Mouse (Mus musculus) hindlimb bud, embryonic 11.5 days (tissue): ENCODE results near the gene Chst11.

ENCODE experiments used
- DNase-seq: peaks from one replicate; pipeline ENCODE4 v3.0.0-alpha.2; 2012; ENCODE audit warnings: low read depth, low spot score; ENCODE audit errors: extremely low spot score

The Chst11 gene

GRCm38 (mm10) chr10:82984950-82985699 is at the start of gene Chst11:
Chst11 (plus strand) TSS chr10:82985498.
- peak; percentile 28 for DNase-seq

DNA sequence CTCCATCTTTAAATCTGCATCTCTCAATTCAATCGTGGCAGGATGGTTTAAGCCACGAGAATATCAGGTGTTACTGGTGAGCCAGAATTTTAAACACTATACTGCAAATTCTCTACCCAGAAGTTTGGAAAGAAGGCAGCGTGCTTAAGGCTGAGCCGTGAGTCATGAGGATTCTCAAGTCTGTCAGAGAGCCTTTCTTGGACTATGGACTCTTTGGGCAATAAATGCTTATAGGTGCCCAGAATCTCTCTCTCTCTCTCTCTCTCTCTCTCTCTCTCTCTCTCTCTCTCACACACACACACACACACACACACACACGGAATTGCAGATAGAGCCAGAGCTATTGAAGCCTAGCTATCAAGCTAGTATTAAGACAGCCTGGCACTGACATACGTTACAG is 49.5 kb upstream of the Chst11 start:
- DNase-seq = no peak

GRCm38 (mm10) chr10:82953415-82953814 is 31.9 kb upstream of the Chst11 start:
- no peak for DNase-seq

DNA sequence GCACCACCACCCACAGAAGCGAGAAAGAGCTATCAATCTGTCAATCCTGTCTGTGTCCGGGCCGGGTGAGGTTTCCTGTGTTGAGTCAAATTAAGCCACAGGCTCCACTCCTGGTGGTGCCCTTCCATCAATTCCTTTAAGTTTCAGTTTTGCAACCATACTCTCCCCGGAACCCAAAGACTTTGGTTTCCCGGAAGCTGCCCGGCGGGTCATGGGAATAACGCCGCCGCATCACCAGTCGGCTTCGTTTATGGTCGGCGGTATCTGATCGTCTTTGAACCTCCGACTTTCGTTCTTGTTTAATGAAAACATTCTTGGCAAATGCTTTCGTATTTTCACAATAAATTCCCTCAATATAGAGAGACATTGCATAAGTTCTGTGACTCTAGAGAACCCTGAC is 30.2 kb upstream of the Chst11 start:
- no peak for DNase-seq

GRCm38 (mm10) chr10:82958218-82958761 is 27.0 kb upstream of the Chst11 start:
- DNase-seq = no peak

DNA sequence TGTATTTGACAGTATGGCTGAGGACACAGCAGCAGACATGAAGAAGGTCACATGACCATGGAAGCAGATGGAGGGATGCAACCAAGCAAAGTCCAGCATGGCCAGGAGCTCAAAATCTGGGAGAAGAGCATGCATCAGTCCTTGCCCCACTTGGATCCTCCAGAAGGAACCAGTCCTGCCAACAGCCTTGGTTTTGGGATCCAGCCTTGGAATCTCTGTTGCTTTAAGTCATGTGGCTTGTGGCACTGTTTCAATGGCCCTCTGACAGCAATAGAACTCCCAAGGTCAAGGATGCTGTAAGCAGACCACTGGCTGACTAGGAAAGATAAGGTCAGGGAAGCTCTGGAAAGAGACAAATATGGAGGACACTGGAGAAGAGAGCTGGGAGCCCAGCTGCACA is 26.0 kb upstream of the Chst11 start:
- DNase-seq = no peak

GRCm38 (mm10) chr10:82961302-82961701 is 24.0 kb upstream of the Chst11 start:
- DNase-seq = no peak

GRCm38 (mm10) chr10:82962018-82962417 is 23.3 kb upstream of the Chst11 start:
- DNase-seq = no peak

DNA sequence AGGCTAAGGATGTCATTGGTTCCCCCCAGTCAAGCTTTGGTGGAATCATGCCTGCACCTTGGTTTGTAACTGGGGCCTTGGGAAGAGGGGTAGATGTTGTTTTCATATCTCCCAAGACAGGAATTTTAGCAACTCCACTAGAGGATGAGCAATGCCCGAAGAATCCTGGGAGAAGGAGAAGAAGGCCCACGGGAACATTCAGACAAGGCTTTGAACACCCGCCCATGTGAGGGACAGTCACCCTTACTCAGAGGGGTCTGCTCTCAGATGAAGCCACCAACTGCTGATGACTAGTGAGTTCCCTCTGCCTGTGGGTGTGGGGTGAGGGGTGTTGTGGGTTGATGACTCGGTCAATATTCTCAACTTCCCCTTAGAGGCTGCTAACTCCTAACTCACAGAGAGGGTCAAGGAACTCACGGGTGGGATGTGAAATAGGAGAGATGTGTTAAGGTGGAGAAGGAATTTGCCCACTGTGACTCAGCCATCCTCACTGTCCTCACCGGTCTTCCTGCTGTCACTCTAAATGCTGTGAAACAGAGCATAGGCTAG is 22.8 kb upstream of the Chst11 start:
- DNase-seq = no peak

DNA sequence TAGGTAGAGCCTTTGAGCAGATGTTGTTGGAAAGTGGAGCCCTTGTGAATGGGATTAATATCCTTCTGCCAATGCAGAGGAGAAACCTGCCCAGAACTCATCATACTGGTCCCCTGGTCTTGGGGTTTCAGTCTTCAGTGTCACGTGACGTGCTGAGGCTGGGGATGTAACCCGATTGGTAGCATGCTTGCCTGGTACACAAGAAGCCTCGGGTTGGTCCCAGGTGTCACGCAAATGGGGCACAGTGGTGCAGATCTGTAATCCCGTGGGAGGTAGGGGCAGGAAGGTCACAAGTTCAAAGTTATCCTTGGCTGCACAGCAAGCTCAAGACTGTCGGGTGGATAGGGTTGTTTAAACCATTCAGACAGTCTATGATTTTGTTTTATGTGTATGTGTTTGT is 20.8 kb upstream of the Chst11 start:
- no peak for DNase-seq

- no peak for DNase-seq
Measured at GRCm38 (mm10) chr10:82966672-82967071, 18.6 kb upstream of the Chst11 start.

DNA sequence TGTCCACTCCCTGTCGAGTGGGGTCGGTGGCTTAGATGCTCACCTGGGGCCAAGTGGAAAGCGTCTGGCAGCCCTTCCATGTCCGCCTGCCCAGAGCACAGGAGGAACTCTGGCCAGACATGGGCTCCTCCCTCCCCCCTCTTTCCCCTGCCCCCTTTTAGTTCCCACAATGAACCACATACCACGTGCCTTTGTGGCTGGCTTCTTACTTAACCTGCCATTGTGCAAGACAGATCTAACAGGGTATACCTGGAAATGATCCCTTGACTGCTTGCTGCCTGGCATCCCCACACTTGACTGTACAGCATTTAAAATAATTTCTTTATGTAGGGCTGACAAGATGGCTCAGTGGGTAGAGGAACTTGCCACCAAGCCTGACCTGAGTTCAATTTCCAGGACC is 15.7 kb upstream of the Chst11 start:
- DNase-seq = no peak

DNA sequence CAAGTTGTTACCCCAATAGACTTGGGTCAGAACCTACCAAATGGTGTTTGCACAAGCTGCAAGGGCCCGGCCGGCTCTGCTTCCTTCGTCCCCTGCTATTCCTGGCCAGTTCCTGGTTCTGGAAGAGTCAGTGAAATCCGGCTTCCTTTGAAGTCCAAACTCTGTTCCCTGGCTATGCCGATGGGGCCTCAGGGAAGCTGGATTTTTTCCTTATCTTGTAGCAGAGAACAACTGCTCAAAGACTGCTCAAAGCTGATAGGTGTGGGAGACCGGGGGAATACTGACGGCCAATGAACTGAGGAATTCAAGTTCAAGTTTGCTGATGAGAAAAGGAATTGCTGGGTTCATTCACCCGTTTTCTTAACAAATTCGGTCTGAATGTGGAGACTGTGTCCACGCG is 13.7 kb upstream of the Chst11 start:
- no peak for DNase-seq

- DNase-seq = no peak
Measured at GRCm38 (mm10) chr10:82974201-82974600, 11.1 kb upstream of the Chst11 start.

- DNase-seq = no peak
Measured at GRCm38 (mm10) chr10:82974627-82975177, 10.6 kb upstream of the Chst11 start.

DNA sequence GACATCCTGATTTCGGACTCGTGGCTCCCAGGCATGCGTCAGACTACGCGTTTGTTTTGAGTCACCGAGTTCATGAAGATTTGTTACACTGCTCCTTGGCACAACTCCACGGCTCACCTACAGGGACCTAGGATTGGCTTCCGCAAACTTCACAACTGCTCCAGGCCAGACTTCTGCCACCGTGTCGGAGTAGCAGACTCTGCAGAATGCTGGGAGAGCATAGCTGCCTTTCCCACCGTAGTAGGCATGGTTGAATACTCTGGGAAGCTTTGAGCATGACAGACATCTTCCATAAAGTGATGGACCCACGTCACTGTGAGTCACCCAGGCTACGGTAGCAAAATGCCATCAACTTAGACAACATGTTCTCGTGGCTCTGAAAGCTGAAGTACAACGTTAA is 9.5 kb upstream of the Chst11 start:
- DNase-seq = no peak

DNA sequence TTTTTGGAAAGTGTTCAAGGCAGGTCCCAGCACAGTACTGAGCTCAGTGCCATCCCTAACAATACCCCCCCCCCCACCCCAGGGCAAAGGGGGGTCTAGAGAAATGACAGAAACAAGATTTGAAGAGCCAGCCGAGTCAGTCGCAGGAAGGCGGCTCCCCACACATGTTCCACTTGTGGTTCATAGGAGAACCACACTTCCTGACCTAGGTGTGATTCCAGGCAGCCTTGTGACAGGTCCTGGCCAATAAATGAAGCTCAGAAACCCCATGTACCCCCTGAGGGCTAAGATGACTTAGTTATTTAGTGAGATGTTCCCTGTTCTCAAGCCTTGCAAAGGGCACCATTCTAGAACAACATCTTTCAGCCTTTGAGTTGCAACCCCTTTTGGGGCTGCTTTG is 3.0 kb upstream of the Chst11 start:
- DNase-seq = no peak

DNA sequence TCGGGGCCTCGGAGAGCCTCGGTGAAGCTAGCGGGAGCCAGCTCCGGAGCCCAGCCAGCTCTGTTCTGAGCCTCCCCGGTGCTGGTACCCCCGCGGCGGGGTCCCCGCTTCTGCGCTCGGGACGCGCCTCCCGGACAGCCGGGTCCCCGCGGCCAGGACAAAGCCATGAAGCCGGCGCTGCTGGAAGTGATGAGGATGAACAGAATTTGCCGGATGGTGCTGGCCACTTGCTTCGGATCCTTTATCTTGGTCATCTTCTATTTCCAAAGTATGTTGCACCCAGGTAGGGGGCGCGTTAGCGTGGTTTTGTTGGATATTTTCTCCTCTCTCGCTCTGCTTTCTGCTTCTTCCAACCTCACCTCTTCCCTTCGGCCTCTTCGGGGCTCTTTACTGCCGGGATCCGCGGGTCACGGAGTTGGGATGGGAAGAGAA is 418 bp downstream of the Chst11 start:
- no peak for DNase-seq

DNA sequence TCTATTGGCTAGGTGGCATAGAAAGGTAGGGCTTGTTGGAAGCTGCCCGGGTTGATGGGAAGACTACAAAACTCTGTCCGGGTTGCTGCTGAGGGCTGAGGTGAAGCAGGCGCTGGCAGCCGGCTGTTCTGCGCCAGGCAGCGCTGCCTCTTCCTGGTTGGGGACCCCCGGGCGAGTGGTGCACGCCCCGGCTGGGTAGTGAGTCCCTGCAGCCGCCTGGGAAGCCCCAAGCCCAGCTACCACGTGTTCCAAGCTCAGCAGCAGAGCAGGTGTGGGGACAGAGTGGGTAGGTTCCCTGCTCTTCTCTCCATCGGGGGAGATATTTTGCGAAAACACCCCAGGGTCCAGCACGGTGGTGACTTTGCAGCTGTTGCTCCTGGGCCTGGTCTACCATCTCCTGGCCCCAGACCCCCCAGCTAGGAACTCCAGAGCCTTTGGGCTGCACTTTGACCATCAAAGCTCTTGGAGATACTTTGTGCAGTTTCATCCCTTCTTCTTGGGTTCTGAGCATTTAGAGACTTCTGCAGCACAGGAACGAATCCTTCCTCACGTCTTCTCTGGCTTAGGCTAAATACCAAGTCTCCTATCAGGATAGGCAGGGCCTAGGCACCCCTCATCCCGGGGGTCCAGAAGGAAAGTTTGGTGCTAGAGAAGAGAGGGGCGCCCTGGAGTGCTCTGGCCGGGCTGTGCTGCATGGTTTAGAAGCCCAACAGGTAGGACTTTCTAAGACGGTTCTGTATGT is 1.1 kb downstream of the Chst11 start:
- no peak for DNase-seq

GRCm38 (mm10) chr10:82986993-82987349 is 1.7 kb downstream of the Chst11 start:
- DNase-seq = no peak

DNA sequence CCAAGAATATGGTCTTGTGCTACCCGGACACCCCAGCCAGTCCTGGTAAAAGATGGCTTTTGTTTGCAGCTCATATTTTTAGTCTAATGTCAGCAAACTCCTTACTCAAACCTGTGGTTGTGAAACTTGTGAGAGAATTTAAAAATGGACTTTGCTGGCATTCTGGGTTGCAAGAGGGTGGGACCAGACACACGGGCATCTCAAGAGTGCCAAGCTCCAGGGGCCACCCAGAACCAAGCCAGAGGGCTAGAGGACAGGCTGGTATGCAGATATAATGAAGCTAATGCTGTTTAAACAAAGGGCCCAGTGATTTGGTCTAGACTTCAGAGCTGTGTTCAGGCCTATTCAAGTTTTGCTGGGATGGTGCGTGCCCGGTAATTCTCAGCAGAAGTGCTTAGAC is 2.1 kb downstream of the Chst11 start:
- DNase-seq = no peak
